11 mouse cellular contexts compared by ENCODE assay signal in genomic region chr2:143889860-143890433, GRCm38 (mm10). TPM values are rescaled to one million over a fixed set of nuclear protein-coding genes. Genes with fewer than 3 reads are reported as not detected.
DNase-seq lines count a peak whose midpoint lies in the region; ATAC-seq and TF ChIP-seq lines count a peak whose summit lies in the region.
"Had no signal": no experiment of that assay in that cellular context is flagged by ENCODE, and none has a peak within 500 bp of the region (broad histone marks: within the 10 kb centered on the region; RNA-seq: fewer than 3 reads in every experiment).

No protein-coding gene starts in this region.

- no peaks in the 10 kb centered on the region for H3K27me3 ChIP-seq in testis, adult 2 months (ENCODE audit: control insufficient read depth, insufficient read depth, low read length)
- no peaks in the 10 kb centered on the region; the same call in 1 of the 2 replicates for H3K27me3 ChIP-seq in kidney, adult 2 months (replicated peaks; ENCODE audit: control insufficient read depth, insufficient read depth, low read length)
- H3K27me3 ChIP-seq in liver, embryonic 14.5 days (ENCODE audit: control insufficient read depth, insufficient read depth, low read length) = no peaks in the 10 kb centered on the region
- H3K27me3 ChIP-seq in stomach, postnatal 0 days (ENCODE audit: control insufficient read depth, insufficient read depth, low read length) = no peaks in the 10 kb centered on the region
- no peaks in the 10 kb centered on the region for H3K27me3 ChIP-seq in forebrain, postnatal 0 days (ENCODE audit: insufficient read depth, low read length)
- H3K27me3 ChIP-seq in forebrain, embryonic 15.5 days = no peaks in the 10 kb centered on the region

- 0 out of 2 replicates have a peak overlapping the region, but pooled peaks have one; percentile 29 for H3K4me3 ChIP-seq in testis, adult 2 months (ENCODE audit: control insufficient read depth, low read depth, low read length)
- H3K4me3 ChIP-seq in kidney, adult 2 months (ENCODE audit: insufficient read depth, low read depth, low read length) = no peak overlapping the region
- no peak overlapping the region for H3K4me3 ChIP-seq in liver, embryonic 14.5 days (ENCODE audit: insufficient read depth in 1 of 2, low read depth in 2 of 2, low read length in 2 of 2)
- H3K4me3 ChIP-seq in stomach, postnatal 0 days (ENCODE audit: low read depth, low read length) = peak overlapping the region; percentile 10; the same call in 1 of the 2 replicates
- no peak overlapping the region for H3K4me3 ChIP-seq in forebrain, postnatal 0 days (ENCODE audit: low read depth, low read length)
- H3K4me3 ChIP-seq in forebrain, embryonic 15.5 days = no peak overlapping the region

- H3K4me2 ChIP-seq in liver, embryonic 14.5 days (ENCODE audit: low read depth) = peak overlapping the region; percentile 41
- peak overlapping the region; percentile 15; the same call in 1 of the 2 replicates for H3K4me2 ChIP-seq in stomach, postnatal 0 days (replicated peaks; ENCODE audit: low read depth)
- H3K4me2 ChIP-seq in forebrain, postnatal 0 days (ENCODE audit: low read depth) = no peak overlapping the region
- H3K4me2 ChIP-seq in forebrain, embryonic 15.5 days (replicated peaks) = no peak overlapping the region

- TF ChIP-seq EP300 in liver, embryonic 14.5 days (IDR thresholded peaks at IDR 0.05; ENCODE audit: low read depth) = no peak
- TF ChIP-seq EP300 in stomach, postnatal 0 days (optimal IDR thresholded peaks at IDR 0.05) = peak; percentile 93

- 53% methylated on average over 12 of the region's 12 CpGs for WGBS in kidney, adult 2 months
- 48% methylated on average over 12 of the region's 12 CpGs for WGBS in liver, embryonic 14.5 days (ENCODE audit: insufficient replicate concordance)
- WGBS in stomach, postnatal 0 days = 40% methylated on average over 12 of the region's 12 CpGs
- 70% methylated on average over 12 of the region's 12 CpGs for WGBS in forebrain, postnatal 0 days
- 69% methylated on average over 12 of the region's 12 CpGs for WGBS in forebrain, embryonic 15.5 days

- H3K36me3 ChIP-seq in testis, adult 2 months (ENCODE audit: control insufficient read depth, insufficient read depth, low read length) = no peaks in the 10 kb centered on the region
- H3K36me3 ChIP-seq in kidney, adult 2 months (ENCODE audit: control insufficient read depth, insufficient read depth, low read length) = no peaks in the 10 kb centered on the region
- no peaks in the 10 kb centered on the region for H3K36me3 ChIP-seq in liver, embryonic 14.5 days (replicated peaks; ENCODE audit: control insufficient read depth, insufficient read depth, low read depth)
- H3K36me3 ChIP-seq in stomach, postnatal 0 days (ENCODE audit: control insufficient read depth, insufficient read depth, low read length) = no peaks in the 10 kb centered on the region
- H3K36me3 ChIP-seq in forebrain, postnatal 0 days (ENCODE audit: insufficient read depth) = no peaks in the 10 kb centered on the region
- H3K36me3 ChIP-seq in forebrain, embryonic 15.5 days = no peaks in the 10 kb centered on the region

- TF ChIP-seq CTCF in testis, adult 2 months (IDR thresholded peaks at IDR 0.05; ENCODE audit: control insufficient read depth, insufficient read depth, insufficient replicate concordance, low read depth, low read length) = no peak
- TF ChIP-seq CTCF in kidney, adult 2 months (conservative IDR thresholded peaks at IDR 0.05; ENCODE audit: insufficient read depth, insufficient read length, low read depth, low read length) = no peak
- TF ChIP-seq CTCF in liver, embryonic 14.5 days (IDR thresholded peaks at IDR 0.05; ENCODE audit: low read depth) = no peak
- TF ChIP-seq CTCF in stomach, postnatal 0 days (IDR thresholded peaks at IDR 0.05; ENCODE audit: low read depth) = 0 out of 2 replicates have a peak, but pooled peaks have one; percentile 19
- no peak for TF ChIP-seq CTCF in forebrain, postnatal 0 days (IDR thresholded peaks at IDR 0.05; ENCODE audit: low read depth)

- peaks cover 3% of the 10 kb centered on the region for H3K4me1 ChIP-seq in testis, adult 2 months (ENCODE audit: control insufficient read depth, insufficient read depth, low read length)
- H3K4me1 ChIP-seq in kidney, adult 2 months (ENCODE audit: control insufficient read depth, insufficient read depth, low read length) = peaks cover 3% of the 10 kb centered on the region; the same call in 1 of the 2 replicates
- H3K4me1 ChIP-seq in liver, embryonic 14.5 days (replicated peaks; ENCODE audit: control insufficient read depth in 2 of 2, insufficient read depth in 2 of 2, low read length in 1 of 2) = peaks cover 0 to 5% of the 10 kb centered on the region in 2 experiments; a peak in 2 of 4 replicates
- H3K4me1 ChIP-seq in stomach, postnatal 0 days (replicated peaks; ENCODE audit: control insufficient read depth, insufficient read depth) = no peaks in the 10 kb centered on the region
- no peaks in the 10 kb centered on the region for H3K4me1 ChIP-seq in forebrain, postnatal 0 days (ENCODE audit: insufficient read depth)
- H3K4me1 ChIP-seq in forebrain, embryonic 15.5 days = no peaks in the 10 kb centered on the region

- no peaks in the 10 kb centered on the region for H3K9me3 ChIP-seq in liver, embryonic 14.5 days (ENCODE audit: control insufficient read depth, low read length)
- H3K9me3 ChIP-seq in stomach, postnatal 0 days (ENCODE audit: control insufficient read depth, low read length) = no peaks in the 10 kb centered on the region
- H3K9me3 ChIP-seq in forebrain, postnatal 0 days (ENCODE audit: low read length) = no peaks in the 10 kb centered on the region
- H3K9me3 ChIP-seq in forebrain, embryonic 15.5 days = no peaks in the 10 kb centered on the region

- TF ChIP-seq POLR2A in testis, adult 2 months (IDR thresholded peaks at IDR 0.05; ENCODE audit: control insufficient read depth, low read depth, low read length) = no peak
- no peak for TF ChIP-seq POLR2A in kidney, adult 2 months (IDR thresholded peaks at IDR 0.05; ENCODE audit: low read depth, low read length)

- DNase-seq in testis, postnatal 14 days (ENCODE audit: low spot score) = no peak
- DNase-seq in kidney, adult 2 months = peak; percentile 75
- no peak for DNase-seq in liver, embryonic 14.5 days (ENCODE audit: low read depth in 3 of 3, low spot score in 3 of 3)
- peak; percentile 84 for DNase-seq in stomach, postnatal 0 days (ENCODE audit: low spot score)
- no peak for DNase-seq in forebrain, postnatal 0 days
- DNase-seq in yolk sac, embryonic 10.5 days (ENCODE audit: low spot score) = no peak
- DNase-seq: cerebellum, postnatal 25 days; thymus, postnatal 36 days had no signal

- no peak overlapping the region for H3K9ac ChIP-seq in liver, embryonic 14.5 days (replicated peaks)
- no peak overlapping the region for H3K9ac ChIP-seq in stomach, postnatal 0 days (ENCODE audit: low read length)
- H3K9ac ChIP-seq in forebrain, postnatal 0 days = no peak overlapping the region
- no peak overlapping the region for H3K9ac ChIP-seq in forebrain, embryonic 15.5 days (replicated peaks)

- no peak overlapping the region for H3K27ac ChIP-seq in testis, adult 2 months (ENCODE audit: control insufficient read depth, insufficient read depth, low read depth, low read length)
- H3K27ac ChIP-seq in kidney, adult 2 months (ENCODE audit: insufficient read depth, low read depth, low read length) = peak overlapping the region; percentile 49; the same call in 1 of the 2 replicates
- no peak overlapping the region for H3K27ac ChIP-seq in liver, embryonic 14.5 days
- peak overlapping the region; percentile 81 for H3K27ac ChIP-seq in stomach, postnatal 0 days (replicated peaks)
- H3K27ac ChIP-seq in forebrain, postnatal 0 days (ENCODE audit: low read depth, low read length) = no peak overlapping the region
- H3K27ac ChIP-seq in forebrain, embryonic 15.5 days (replicated peaks) = no peak overlapping the region

- ATAC-seq in liver, embryonic 14.5 days (ENCODE audit: insufficient read depth) = peak; percentile 60; the same call in 1 of the 2 replicates
- ATAC-seq in stomach, postnatal 0 days (ENCODE audit: low FRiP score, low TSS enrichment) = peak; percentile 98
- ATAC-seq in forebrain, postnatal 0 days = no peak
- no peak for ATAC-seq in forebrain, embryonic 15.5 days (replicated peaks)

RNA-seq across cellular contexts. Expression of gene Dstn, which starts 25.2 kb away (rescaled TPM):
- 11.8 and 12.4 TPM in 2 replicates for polyA plus RNA-seq in testis, adult 2 months (2012; rRNA removed)
- 46.9 and 73.0 TPM in 2 replicates for polyA plus RNA-seq in kidney, adult 2 months (2012; rRNA removed)
- 19.5 and 33.1 TPM in 2 replicates for polyA plus RNA-seq in liver, embryonic 14.5 days (2012; rRNA removed)
- 123 and 129 TPM in 2 replicates for polyA plus RNA-seq in liver, embryonic 14.5 days (2014; fragmentation: Nextera tagmentation; extraction: Ambion mirVana)
- polyA plus RNA-seq in stomach, postnatal 0 days (2015; fragmentation: Nextera tagmentation; extraction: Ambion mirVana) = 968 and 971 TPM in 2 replicates
- 409 and 455 TPM in 2 replicates for total RNA-seq in forebrain, postnatal 0 days (2014; rRNA removed)
- 497 and 512 TPM in 2 replicates for polyA plus RNA-seq in forebrain, postnatal 0 days (2015; fragmentation: Nextera tagmentation; extraction: Ambion mirVana)
- 417 and 426 TPM in 2 replicates for polyA plus RNA-seq in forebrain, embryonic 15.5 days (2015; fragmentation: Nextera tagmentation; extraction: Ambion mirVana)

RNA-seq across cellular contexts. Expression of gene Bfsp1, which starts 27.0 kb away (rescaled TPM):
- 0.68 and 0.70 TPM in 2 replicates for polyA plus RNA-seq in testis, adult 2 months (2012; rRNA removed)
- polyA plus RNA-seq in kidney, adult 2 months (2012; rRNA removed) = 0.35 and 0.36 TPM in 2 replicates
- polyA plus RNA-seq in liver, embryonic 14.5 days (2012; rRNA removed) = 0.09 and 0.13 TPM in 2 replicates
- polyA plus RNA-seq in liver, embryonic 14.5 days (2014; fragmentation: Nextera tagmentation; extraction: Ambion mirVana) = 0.08 and 0.22 TPM in 2 replicates
- 1.5 and 1.6 TPM in 2 replicates for polyA plus RNA-seq in stomach, postnatal 0 days (2015; fragmentation: Nextera tagmentation; extraction: Ambion mirVana)
- 2.5 and 3.7 TPM in 2 replicates for total RNA-seq in forebrain, postnatal 0 days (2014; rRNA removed)
- 1.3 and 1.9 TPM in 2 replicates for polyA plus RNA-seq in forebrain, postnatal 0 days (2015; fragmentation: Nextera tagmentation; extraction: Ambion mirVana)
- polyA plus RNA-seq in forebrain, embryonic 15.5 days (2015; fragmentation: Nextera tagmentation; extraction: Ambion mirVana) = 0.74 and 0.99 TPM in 2 replicates
- total RNA-seq: granulocyte monocyte progenitor cell, adult 5-6 weeks had no signal

Comparison
In these comparisons a context has a peak if more than half of its experiments do, and no peak if none do; other contexts are left out.
1. H3K27ac ChIP-seq: peak in kidney, adult 2 months (single experiment) and stomach, postnatal 0 days (single experiment); none in testis, adult 2 months (single experiment), liver, embryonic 14.5 days (single experiment), forebrain, postnatal 0 days (single experiment) and forebrain, embryonic 15.5 days (single experiment).
2. H3K4me3 ChIP-seq: peak in testis, adult 2 months (single experiment) and stomach, postnatal 0 days (single experiment); none in kidney, adult 2 months (single experiment), liver, embryonic 14.5 days (0 of 2), forebrain, postnatal 0 days (single experiment) and forebrain, embryonic 15.5 days (single experiment).
3. DNase-seq: peak in kidney, adult 2 months (single experiment) and stomach, postnatal 0 days (single experiment); none in testis, postnatal 14 days (single experiment), liver, embryonic 14.5 days (0 of 3), forebrain, postnatal 0 days (single experiment) and yolk sac, embryonic 10.5 days (single experiment).
4. ATAC-seq: peak in liver, embryonic 14.5 days (single experiment) and stomach, postnatal 0 days (single experiment); none in forebrain, postnatal 0 days (single experiment) and forebrain, embryonic 15.5 days (single experiment).
5. H3K4me2 ChIP-seq: peak in liver, embryonic 14.5 days (single experiment) and stomach, postnatal 0 days (single experiment); none in forebrain, postnatal 0 days (single experiment) and forebrain, embryonic 15.5 days (single experiment).